Mouse (Mus musculus) heart, embryonic 16.5 days (tissue): ENCODE measurements around the gene Map3k14. TPM values are rescaled to one million over a fixed set of nuclear protein-coding genes. Genes with fewer than 3 reads are reported as not detected.
A peak's percentile ranks its signal among the peaks of the same experiment; 100 is the strongest.

ENCODE experiments used
- ATAC-seq: fragments of 200-750 bp; cut with Nextera tagmentation; replicated peaks from 2 replicates; pipeline ENCODE4 v1.8.0; 2017; ENCODE audit warnings: moderate number of reproducible peaks; ENCODE audit not compliant: insufficient read depth, low FRiP score; ENCODE audit errors: extremely low read depth
- H3K27ac ChIP-seq: fragments of 300-500 bp; sonication (generic); 2 replicates; pipeline ENCODE4 v1.5.1; 2014; ENCODE audit warnings: mild to moderate bottlenecking, low read length, control low read depth, moderate library complexity
- H3K27me3 ChIP-seq: fragments of 300-500 bp; sonication (generic); 2 replicates; pipeline ENCODE4 v1.6.1; 2014; ENCODE audit warnings: low read length, mixed read lengths; ENCODE audit not compliant: control insufficient read depth, insufficient read depth
- H3K36me3 ChIP-seq: fragments of 300-500 bp; sonication (generic); 2 replicates; pipeline ENCODE4 v1.6.1; 2014; ENCODE audit not compliant: control insufficient read depth, insufficient read depth
- H3K4me1 ChIP-seq: fragments of 300-500 bp; sonication (generic); 2 replicates; pipeline ENCODE4 v1.6.1; 2014; ENCODE audit warnings: low read length, mixed read lengths; ENCODE audit not compliant: control insufficient read depth, insufficient read depth
- H3K4me2 ChIP-seq: fragments of 300-500 bp; sonication (generic); 2 replicates; pipeline ENCODE4 v1.6.1; 2014; ENCODE audit warnings: low read depth, mild to moderate bottlenecking, control low read depth, low read length
- H3K4me3 ChIP-seq: fragments of 300-500 bp; sonication (generic); 2 replicates; pipeline ENCODE4 v1.5.1; 2014; ENCODE audit warnings: mild to moderate bottlenecking, control low read depth, low read length
- H3K9ac ChIP-seq: fragments of 300-500 bp; sonication (generic); 2 replicates; pipeline ENCODE4 v1.6.1; 2014; ENCODE audit warnings: low read length, control low read depth
- H3K9me3 ChIP-seq: fragments of 300-500 bp; sonication (generic); replicated peaks from 2 replicates; pipeline ENCODE4 v1.6.1; 2016; ENCODE audit warnings: low read length; ENCODE audit not compliant: control insufficient read depth
- WGBS: fragments of 180-500 bp; shearing (Covaris S2); extraction: QIAGEN DNeasy Blood & Tissue Kit; methylation state at CpG from one replicate; pipeline ENCODE4 v1.1.7; 2014; 5-methylcytosine and 5-hydroxymethylcytosine counted together
- polyA plus RNA-seq: library from polyadenylated mRNA; unstranded; fragments of >200 nt; fragmentation: Nextera tagmentation; extraction: Ambion mirVana; gene quantifications from 2 replicates; pipeline ENCODE4 v1.2.1, GENCODE M21; 2015

Map3k14 gene
- polyA plus RNA-seq, 1 experiment from 2014 or later: 4.8 TPM

GRCm38 (mm10) chr11:103184891-103185290 lies 82.4 kb downstream of the Map3k14 start:
- Histone ChIP-seq H3K36me3 (no peaks in the 10 kb centered on the region), H3K27ac (no peak overlapping the region), H3K4me1 (no peaks in the 10 kb centered on the region), H3K9me3 (no peaks in the 10 kb centered on the region), H3K9ac (no peak overlapping the region), H3K4me2 (no peak overlapping the region), H3K4me3 (no peak overlapping the region), H3K27me3 (no peaks in the 10 kb centered on the region)
- no peak for ATAC-seq
- WGBS: 42% methylated on average over 2 of the region's 2 CpGs

GRCm38 (mm10) chr11:103181911-103182310 lies 85.4 kb downstream of the Map3k14 start:
- Histone ChIP-seq H3K9ac (no peak overlapping the region), H3K9me3 (no peaks in the 10 kb centered on the region), H3K36me3 (no peaks in the 10 kb centered on the region), H3K4me3 (no peak overlapping the region), H3K27ac (no peak overlapping the region), H3K4me1 (peaks cover 11% of the 10 kb centered on the region), H3K27me3 (no peaks in the 10 kb centered on the region), H3K4me2 (no peak overlapping the region)
- WGBS: 78% methylated on average over 3 of the region's 3 CpGs
- ATAC-seq: no peak

DNA sequence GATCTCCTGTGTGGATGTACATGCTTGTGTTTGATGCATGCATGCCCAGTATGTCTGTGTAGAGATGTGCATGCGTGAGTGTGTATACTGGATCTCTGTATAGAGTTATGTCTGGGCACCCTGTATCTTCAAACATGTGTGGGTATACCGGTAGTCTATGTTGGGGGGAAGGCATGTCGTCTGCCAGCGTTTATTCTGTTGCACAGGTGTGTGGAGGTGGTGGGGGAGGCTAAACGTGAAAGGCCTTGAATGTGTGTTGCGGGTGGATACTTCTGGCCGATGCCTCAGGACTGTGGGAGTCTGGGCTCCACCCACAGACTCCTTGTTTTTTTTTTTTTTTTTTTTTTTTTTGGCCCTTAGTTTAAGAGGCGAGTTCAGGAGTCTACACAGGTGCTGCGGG lies 85.9 kb downstream of the Map3k14 start:
- H3K36me3 ChIP-seq: no peaks in the 10 kb centered on the region
- no peak overlapping the region for H3K4me3 ChIP-seq
- H3K27me3 ChIP-seq: no peaks in the 10 kb centered on the region
- ATAC-seq: no peak
- H3K9ac ChIP-seq: no peak overlapping the region
- H3K9me3 ChIP-seq: no peaks in the 10 kb centered on the region
- no peak overlapping the region for H3K4me2 ChIP-seq
- H3K4me1 ChIP-seq: peaks cover 16% of the 10 kb centered on the region
- 73% methylated on average over 9 of the region's 9 CpGs for WGBS
- H3K27ac ChIP-seq: no peak overlapping the region

GRCm38 (mm10) chr11:103180426-103180825 lies 86.8 kb downstream of the Map3k14 start:
- Histone ChIP-seq H3K27me3 (no peaks in the 10 kb centered on the region), H3K27ac (no peak overlapping the region), H3K9ac (no peak overlapping the region), H3K4me3 (no peak overlapping the region), H3K36me3 (no peaks in the 10 kb centered on the region), H3K9me3 (no peaks in the 10 kb centered on the region), H3K4me1 (peaks cover 19% of the 10 kb centered on the region), H3K4me2 (no peak overlapping the region)
- no peak for ATAC-seq
- WGBS: 62% methylated on average over 1 of the region's 1 CpGs

GRCm38 (mm10) chr11:103178748-103179147 lies 88.5 kb downstream of the Map3k14 start:
- H3K4me1 ChIP-seq: peaks cover 27% of the 10 kb centered on the region
- no peaks in the 10 kb centered on the region for H3K9me3 ChIP-seq
- H3K4me2 ChIP-seq: no peak overlapping the region
- no peak overlapping the region for H3K27ac ChIP-seq
- no peak overlapping the region for H3K4me3 ChIP-seq
- H3K27me3 ChIP-seq: no peaks in the 10 kb centered on the region
- WGBS: 87% methylated on average over 8 of the region's 8 CpGs
- no peak overlapping the region for H3K9ac ChIP-seq
- no peaks in the 10 kb centered on the region for H3K36me3 ChIP-seq
- no peak for ATAC-seq

- no peaks in the 10 kb centered on the region for H3K9me3 ChIP-seq
- H3K36me3 ChIP-seq: no peaks in the 10 kb centered on the region
- H3K4me3 ChIP-seq: no peak overlapping the region
- WGBS: 79% methylated on average over 15 of the region's 15 CpGs
- H3K27me3 ChIP-seq: peaks cover 6% of the 10 kb centered on the region; the same call in 1 of the 2 replicates
- no peak for ATAC-seq
- no peak overlapping the region for H3K4me2 ChIP-seq
- peaks cover 27% of the 10 kb centered on the region for H3K4me1 ChIP-seq
- H3K9ac ChIP-seq: no peak overlapping the region
- H3K27ac ChIP-seq: peak overlapping the region; percentile 71
Observed at GRCm38 (mm10) chr11:103177815-103178485, 89.3 kb downstream of the Map3k14 start.

GRCm38 (mm10) chr11:103177216-103177615 lies 90.1 kb downstream of the Map3k14 start:
- H3K9me3 ChIP-seq: no peaks in the 10 kb centered on the region
- 33% methylated on average over 5 of the region's 5 CpGs for WGBS
- H3K4me3 ChIP-seq: no peak overlapping the region
- H3K27ac ChIP-seq: peak overlapping the region; percentile 71
- H3K36me3 ChIP-seq: no peaks in the 10 kb centered on the region
- H3K27me3 ChIP-seq: peaks cover 6% of the 10 kb centered on the region; the same call in 1 of the 2 replicates
- H3K9ac ChIP-seq: peak overlapping the region; percentile 1; the same call in 1 of the 2 replicates
- ATAC-seq: peak; percentile 53; the same call in 1 of the 2 replicates
- H3K4me2 ChIP-seq: peak overlapping the region; percentile 36
- peaks cover 30% of the 10 kb centered on the region for H3K4me1 ChIP-seq

- H3K27ac ChIP-seq: peak overlapping the region; percentile 71; the same call in 1 of the 2 replicates
- H3K9me3 ChIP-seq: no peaks in the 10 kb centered on the region
- WGBS: 100% methylated on average over 1 of the region's 1 CpGs
- no peaks in the 10 kb centered on the region for H3K36me3 ChIP-seq
- H3K4me3 ChIP-seq: no peak overlapping the region
- H3K4me1 ChIP-seq: peaks cover 37% of the 10 kb centered on the region
- no peak overlapping the region for H3K9ac ChIP-seq
- H3K4me2 ChIP-seq: no peak overlapping the region
- H3K27me3 ChIP-seq: peaks cover 7% of the 10 kb centered on the region; the same call in 1 of the 2 replicates
- no peak for ATAC-seq
Observed at GRCm38 (mm10) chr11:103176510-103176909, 90.8 kb downstream of the Map3k14 start.

DNA sequence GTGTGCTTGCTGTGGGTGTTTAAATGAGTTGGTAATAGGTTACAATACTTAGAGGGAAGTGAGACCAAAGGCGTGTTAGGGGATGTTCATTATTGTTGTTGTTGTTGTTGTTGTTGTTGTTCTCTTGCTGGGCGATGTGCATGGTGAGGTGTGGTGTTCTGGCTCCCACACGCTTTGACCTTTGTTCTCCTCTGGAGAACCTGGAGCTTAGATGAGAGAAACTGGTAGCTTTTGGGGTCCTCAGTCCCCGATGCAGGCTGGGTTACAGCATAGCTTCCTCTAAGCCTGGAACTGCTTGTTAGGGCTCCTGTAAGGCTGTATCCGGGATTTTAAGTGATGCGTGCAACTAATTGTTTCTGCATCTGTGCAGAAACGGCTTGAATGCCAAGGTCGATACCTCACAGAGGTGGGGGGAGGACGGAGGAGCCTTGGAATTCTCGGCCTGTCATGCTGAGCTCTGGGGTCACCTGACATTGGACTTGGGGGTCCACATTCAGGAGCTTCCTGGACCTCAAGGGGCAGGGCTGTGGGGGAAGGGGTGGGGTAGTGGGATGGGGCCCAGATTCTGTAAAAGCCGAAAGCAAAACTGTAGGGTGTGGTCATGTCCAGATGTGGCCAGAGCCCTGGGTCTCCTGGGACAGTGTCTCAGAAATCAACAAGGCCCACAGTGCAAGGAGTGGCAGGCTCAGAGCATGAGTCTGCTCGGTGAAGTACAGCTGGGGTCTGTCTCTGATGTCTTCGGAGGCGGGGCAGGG lies 91.4 kb downstream of the Map3k14 start:
- no peak for ATAC-seq
- Histone ChIP-seq H3K4me2 (peak overlapping the region; percentile 10; the same call in 1 of the 2 replicates), H3K27ac (no peak overlapping the region), H3K9me3 (no peaks in the 10 kb centered on the region), H3K4me3 (no peak overlapping the region), H3K36me3 (no peaks in the 10 kb centered on the region), H3K9ac (no peak overlapping the region), H3K27me3 (peaks cover 9% of the 10 kb centered on the region; the same call in 1 of the 2 replicates), H3K4me1 (peaks cover 37% of the 10 kb centered on the region)
- WGBS: 72% methylated on average over 14 of the region's 14 CpGs
